Mouse (Mus musculus) neural tube, embryonic 10.5 days (tissue): ENCODE measurements around the gene Mrps34.

Experiments
- DNase-seq: peaks from one replicate; pipeline ENCODE4 v3.0.0-alpha.2; 2017; ENCODE audit warnings: low spot score; ENCODE audit errors: extremely low spot score

The Mrps34 gene

GRCm38 (mm10) chr17:24894995-24895547, at the start of gene Mrps34, which contains the start of gene Eme2:
TSS of gene Mrps34 (plus strand) at chr17:24895116.
TSS of gene Eme2 (minus strand) at chr17:24895087.
- DNase-seq: peak; percentile 93

DNA sequence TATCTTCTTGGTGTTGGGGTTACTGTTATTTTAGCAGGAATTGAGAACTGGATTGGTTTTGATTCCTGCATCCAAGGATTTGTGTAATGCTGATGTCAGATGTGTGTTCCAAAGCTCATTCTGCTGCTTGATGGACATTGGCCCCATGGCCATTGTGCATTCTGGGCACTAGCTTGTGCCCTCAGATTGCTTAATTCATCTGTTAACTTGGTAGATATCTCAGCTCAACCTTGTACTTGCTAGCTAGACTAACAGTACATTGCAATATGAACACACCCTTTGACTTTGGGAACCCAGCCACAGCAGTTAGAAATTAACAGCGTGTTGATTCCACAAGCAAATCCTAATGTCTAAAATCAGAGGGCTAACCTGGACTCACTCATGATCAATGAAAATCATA, 47.5 kb upstream of the Mrps34 start:
- DNase-seq: no peak

- DNase-seq: no peak
These were observed 46.3 kb upstream of the Mrps34 start for GRCm38 (mm10) chr17:24848600-24849031.

DNA sequence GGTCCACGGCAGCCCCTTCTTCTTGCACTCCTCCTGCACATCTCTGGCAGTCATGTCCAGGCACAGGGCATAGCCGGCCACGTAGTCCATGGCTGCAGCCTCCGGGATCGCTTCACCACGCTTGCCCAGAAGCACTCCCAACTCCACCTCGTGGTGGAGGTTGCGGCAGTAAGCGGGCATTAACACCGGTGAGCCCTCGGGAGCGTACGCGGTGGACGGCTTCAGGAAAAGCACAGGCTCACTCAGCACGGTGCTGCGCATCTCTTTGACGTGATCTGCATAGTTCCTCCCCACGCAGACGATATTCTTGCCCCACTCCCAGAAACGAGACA, 45.2 kb upstream of the Mrps34 start:
- DNase-seq: no peak

GRCm38 (mm10) chr17:24850065-24850772, 44.7 kb upstream of the Mrps34 start, which contains the start of gene Fahd1:
TSS of gene Fahd1 (minus strand) at chr17:24850364.
- DNase-seq: peak; percentile 98

DNA sequence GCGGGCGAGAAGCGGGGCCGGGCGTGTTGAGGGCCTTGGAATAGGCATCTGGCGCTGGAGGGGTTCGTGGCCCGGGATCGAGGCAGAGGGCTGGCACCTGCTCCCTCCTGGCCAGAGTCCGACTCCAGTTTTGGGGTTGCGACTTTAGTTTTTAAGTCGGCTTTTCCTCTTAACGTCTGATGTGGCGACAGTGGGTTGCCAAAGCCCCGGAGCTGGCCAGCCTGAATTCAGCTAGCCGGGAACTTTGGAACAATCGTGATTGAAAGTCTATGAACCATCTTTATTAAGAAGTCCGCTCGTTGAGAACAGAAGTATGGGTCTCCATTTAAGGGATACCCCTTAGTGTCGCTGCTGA, 44.2 kb upstream of the Mrps34 start:
- no peak for DNase-seq

DNA sequence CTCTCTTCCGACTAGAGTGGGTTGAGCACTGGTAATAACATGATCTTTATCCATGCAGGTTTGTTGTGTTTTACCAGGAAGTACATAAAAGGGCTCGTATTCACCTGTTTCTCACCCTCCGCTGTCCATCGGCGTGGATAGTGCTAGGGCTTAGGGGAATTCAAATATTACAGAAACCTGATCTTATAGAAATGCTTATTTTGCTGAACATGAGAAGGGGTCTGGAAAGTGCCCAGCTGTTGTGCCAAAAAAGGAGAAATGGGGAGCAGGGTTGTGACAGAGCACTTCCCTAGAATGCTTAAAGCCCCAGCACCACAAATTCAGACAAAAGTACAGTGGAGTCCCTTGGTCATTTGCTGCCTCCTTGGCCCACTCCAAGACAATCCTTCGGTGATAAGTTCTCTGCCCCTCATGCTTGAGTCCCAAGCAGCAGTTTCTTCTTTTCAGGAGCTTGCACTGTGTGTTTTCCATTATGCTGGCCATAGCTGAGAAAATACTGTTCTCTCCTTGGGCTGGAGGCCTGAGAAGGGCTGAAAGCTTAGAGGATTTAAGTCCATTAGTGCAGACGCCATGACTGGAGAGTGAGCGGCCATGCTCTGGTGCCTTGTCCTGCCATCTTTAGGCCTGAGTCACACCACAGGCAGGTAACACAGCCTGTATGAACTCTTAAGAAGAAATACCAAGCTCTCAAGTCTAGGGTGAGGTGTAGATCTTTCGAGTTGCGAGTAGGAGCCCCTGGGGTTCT, 43.4 kb upstream of the Mrps34 start:
- DNase-seq: no peak

GRCm38 (mm10) chr17:24855838-24856464, 39.0 kb upstream of the Mrps34 start:
- DNase-seq: no peak

DNA sequence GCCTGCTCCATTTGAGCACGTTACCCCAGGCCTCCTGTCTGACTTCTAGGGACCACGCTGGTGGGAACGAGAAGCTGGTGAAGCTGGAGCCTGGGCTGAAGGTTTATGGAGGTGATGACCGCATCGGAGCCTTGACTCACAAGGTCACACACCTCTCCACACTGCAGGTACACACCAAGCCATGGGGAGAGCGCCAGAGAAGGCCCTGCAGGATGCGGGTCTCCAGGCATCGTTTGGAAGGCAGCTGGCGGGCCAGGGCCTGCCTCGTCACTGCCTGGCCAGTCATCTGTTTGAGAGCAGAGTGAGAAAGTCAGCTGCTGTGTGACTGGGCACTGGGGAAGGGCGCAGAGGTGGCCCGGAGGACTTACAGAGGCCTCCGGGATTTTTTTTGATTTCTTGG, 38.3 kb upstream of the Mrps34 start:
- DNase-seq: no peak

GRCm38 (mm10) chr17:24857831-24858470, 37.0 kb upstream of the Mrps34 start:
- no peak for DNase-seq

GRCm38 (mm10) chr17:24858967-24859366, 35.9 kb upstream of the Mrps34 start:
- DNase-seq: no peak

- no peak for DNase-seq
These were observed 34.8 kb upstream of the Mrps34 start for GRCm38 (mm10) chr17:24860076-24860475.

DNA sequence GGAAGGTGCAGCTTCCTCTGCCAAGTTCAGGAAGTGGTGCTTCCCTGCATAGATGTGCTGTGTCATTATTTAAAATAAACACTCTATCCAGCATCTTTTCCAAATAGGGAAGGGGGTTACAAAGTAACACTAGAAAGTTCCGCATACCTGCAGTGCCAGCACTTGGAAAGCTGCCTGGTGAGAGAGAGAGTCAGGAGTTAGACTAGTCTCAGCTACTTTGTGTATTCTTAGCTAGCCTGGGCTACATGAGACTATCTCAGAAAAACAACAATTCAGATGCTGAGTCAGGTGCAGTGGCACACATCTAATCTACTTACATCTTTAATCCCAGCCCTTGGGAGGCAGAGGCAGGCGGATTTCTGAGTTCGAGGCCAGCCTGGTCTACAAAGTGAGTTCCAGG, 33.1 kb upstream of the Mrps34 start:
- DNase-seq: no peak

GRCm38 (mm10) chr17:24865776-24866175, 29.1 kb upstream of the Mrps34 start, which contains the start of gene Igfals:
TSS of gene Igfals (plus strand) at chr17:24865997.
- DNase-seq: no peak

DNA sequence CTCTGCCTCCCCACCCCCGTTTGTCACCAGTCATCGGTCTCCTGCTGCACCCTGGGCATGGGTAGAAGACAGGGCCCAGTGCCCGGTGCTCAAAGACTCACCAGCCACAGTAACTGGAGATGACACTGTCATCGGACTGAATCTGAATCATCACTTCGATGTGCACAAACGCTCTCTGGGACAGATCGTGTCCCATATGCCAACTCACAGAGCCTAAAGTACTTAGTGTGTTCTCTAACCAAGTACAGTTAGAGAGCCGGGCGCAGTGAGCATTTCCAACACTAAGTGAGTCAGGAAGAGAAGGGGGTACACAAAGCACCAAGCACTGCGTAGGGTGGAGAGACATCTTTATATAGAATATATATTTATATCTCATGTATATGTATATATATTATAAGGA, 27.0 kb upstream of the Mrps34 start:
- no peak for DNase-seq

DNA sequence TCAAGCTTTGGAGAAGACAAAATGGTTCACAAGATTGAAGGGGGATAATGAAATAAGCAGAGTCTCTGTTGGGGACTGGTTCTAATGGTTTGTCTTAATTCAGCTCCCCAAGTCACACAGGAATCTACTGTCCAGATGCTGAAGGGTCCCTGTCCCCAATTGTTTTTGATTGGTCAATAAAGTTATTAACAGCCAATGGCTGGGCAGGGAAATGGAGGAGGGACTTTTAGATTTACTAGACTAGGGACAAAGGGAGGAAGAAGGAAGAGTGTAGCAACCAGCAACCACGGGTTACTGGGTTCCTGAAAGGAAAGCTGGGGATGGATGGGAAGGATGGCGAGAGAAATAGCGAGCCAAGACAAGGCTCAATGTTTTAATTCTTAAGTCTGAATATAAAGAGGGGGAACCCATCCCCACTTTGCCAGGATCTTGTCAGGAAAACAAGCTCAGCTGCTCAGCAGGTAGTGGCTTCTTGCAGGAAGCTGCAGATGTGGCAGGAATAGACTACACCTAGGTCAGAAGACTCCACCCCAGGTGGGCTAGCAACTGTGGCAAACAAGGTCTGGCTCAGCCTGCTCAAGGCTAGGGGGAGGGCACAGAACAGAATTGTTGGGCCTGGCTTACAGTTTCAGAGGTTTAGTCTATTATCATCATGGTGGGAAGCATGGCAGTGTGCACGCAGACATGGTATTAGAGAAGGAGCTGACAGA, 21.1 kb upstream of the Mrps34 start:
- DNase-seq: no peak

DNA sequence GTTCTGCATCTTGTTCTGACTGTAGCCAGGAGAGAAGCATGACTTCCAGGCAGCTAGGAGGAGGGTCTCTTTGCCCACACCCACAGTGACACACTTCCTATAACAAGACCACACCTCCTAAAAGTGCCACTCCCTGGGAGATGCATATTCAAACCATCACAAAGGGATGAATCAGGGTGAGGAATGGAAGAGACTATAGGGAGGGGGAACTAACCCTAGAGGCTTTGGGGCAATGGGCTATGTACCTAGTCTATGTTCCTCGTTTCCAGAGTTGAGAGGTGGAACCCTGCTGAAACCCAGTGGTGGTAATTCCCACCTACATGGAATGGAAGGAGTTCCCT, 20.5 kb upstream of the Mrps34 start:
- DNase-seq: no peak

GRCm38 (mm10) chr17:24874989-24875388, 19.9 kb upstream of the Mrps34 start:
- no peak for DNase-seq

- no peak for DNase-seq
These were observed 17.4 kb upstream of the Mrps34 start for GRCm38 (mm10) chr17:24877336-24878116.

GRCm38 (mm10) chr17:24878117-24878397, 16.9 kb upstream of the Mrps34 start:
- DNase-seq: no peak

- no peak for DNase-seq
These were observed 16.4 kb upstream of the Mrps34 start for GRCm38 (mm10) chr17:24878531-24878930.
